Mouse (Mus musculus) midbrain, embryonic 13.5 days (tissue): ENCODE measurements around the gene Taf5l. TPM values are rescaled to one million over a fixed set of nuclear protein-coding genes. Genes with fewer than 3 reads are reported as not detected.

ENCODE experiments used
- ATAC-seq: fragments of 200-750 bp; cut with Nextera tagmentation; 2 replicates; pipeline ENCODE4 v1.8.0; 2017; ENCODE audit warnings: mild to moderate bottlenecking, moderate TSS enrichment, moderate library complexity
- H3K27ac ChIP-seq: fragments of 300-500 bp; sonication (generic); 2 replicates; pipeline ENCODE4 v1.5.1; 2015; ENCODE audit warnings: inconsistent platforms, mild to moderate bottlenecking, moderate library complexity
- H3K27me3 ChIP-seq: fragments of 300-500 bp; sonication (generic); 2 replicates; pipeline ENCODE4 v1.6.1; 2015; ENCODE audit warnings: mild to moderate bottlenecking, inconsistent platforms
- H3K36me3 ChIP-seq: fragments of 300-500 bp; sonication (generic); 2 replicates; pipeline ENCODE4 v1.6.1; 2015; ENCODE audit warnings: mild to moderate bottlenecking, inconsistent platforms
- H3K4me1 ChIP-seq: fragments of 300-500 bp; sonication (generic); replicated peaks from 2 replicates; pipeline ENCODE4 v1.6.1; 2015; ENCODE audit warnings: inconsistent platforms
- H3K4me2 ChIP-seq: fragments of 300-500 bp; sonication (generic); replicated peaks from 2 replicates; pipeline ENCODE4 v1.6.1; 2015; ENCODE audit warnings: moderate library complexity, mild to moderate bottlenecking, inconsistent platforms
- H3K4me3 ChIP-seq: fragments of 300-500 bp; sonication (generic); replicated peaks from 2 replicates; pipeline ENCODE4 v1.5.1; 2015; ENCODE audit warnings: mild to moderate bottlenecking, inconsistent platforms
- H3K9ac ChIP-seq: fragments of 300-500 bp; sonication (generic); replicated peaks from 2 replicates; pipeline ENCODE4 v1.6.1; 2015; ENCODE audit warnings: mild to moderate bottlenecking, inconsistent platforms
- H3K9me3 ChIP-seq: fragments of 300-500 bp; sonication (generic); 2 replicates; pipeline ENCODE4 v1.6.1; 2016; ENCODE audit warnings: mild to moderate bottlenecking, inconsistent platforms
- WGBS: fragments of 180-500 bp; shearing (Covaris S2); methylation state at CpG from one replicate; pipeline ENCODE4 v1.1.7; 2015; 5-methylcytosine and 5-hydroxymethylcytosine counted together
- microRNA counts: library from miRNA; unstranded; fragments of <30 nt; microRNA quantifications from one replicate; lab custom pipeline; 2016
- microRNA-seq: library from miRNA; unstranded; fragments of <30 nt; microRNA quantifications from one replicate; pipeline ENCODE4, GENCODE M21; 2016
- polyA plus RNA-seq: library from polyadenylated mRNA; unstranded; fragments of >200 nt; fragmentation: Nextera tagmentation; extraction: Ambion mirVana; gene quantifications from 2 replicates; pipeline ENCODE4 v1.2.1, GENCODE M21; 2015

The Taf5l gene
- polyA plus RNA-seq, 1 experiment from 2014 or later = 27.1 TPM

- Histone ChIP-seq H3K4me1 (peaks cover 17% of the 10 kb centered on the region), H3K36me3 (peaks cover 45% of the 10 kb centered on the region), H3K4me3 (peak overlapping the region; percentile 98), H3K4me2 (peak overlapping the region; percentile 95), H3K9ac (peak overlapping the region; percentile 79; the same call in 1 of the 2 replicates), H3K27ac (no peak overlapping the region), H3K27me3 (no peaks in the 10 kb centered on the region), H3K9me3 (no peaks in the 10 kb centered on the region)
- WGBS = 34% methylated on average over 10 of the region's 10 CpGs
- no peak for ATAC-seq
Measured at GRCm38 (mm10) chr8:123950077-123950802, 71.0 kb downstream of the Taf5l start.

DNA sequence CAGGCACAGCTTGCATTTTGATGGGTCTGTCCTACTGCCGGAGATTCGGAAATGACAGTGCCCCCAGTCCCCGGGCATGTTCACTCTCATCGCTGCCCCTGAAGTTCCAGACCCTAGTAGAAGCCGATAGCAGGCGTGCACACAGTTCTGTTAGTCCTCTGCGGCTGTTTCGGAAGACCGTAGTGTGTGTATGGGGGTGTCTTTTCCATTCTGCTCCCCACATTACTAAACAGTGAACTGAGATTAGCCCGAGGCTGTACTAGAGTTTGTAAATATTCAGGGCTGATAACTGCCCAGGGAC is 71.6 kb downstream of the Taf5l start:
- peak overlapping the region; percentile 81 for H3K27ac ChIP-seq
- peak overlapping the region; percentile 79 for H3K9ac ChIP-seq
- ATAC-seq = peak; percentile 59
- H3K9me3 ChIP-seq = no peaks in the 10 kb centered on the region
- H3K4me3 ChIP-seq = peak overlapping the region; percentile 98
- peaks cover 17% of the 10 kb centered on the region for H3K4me1 ChIP-seq
- peak overlapping the region; percentile 95 for H3K4me2 ChIP-seq
- no peaks in the 10 kb centered on the region for H3K27me3 ChIP-seq
- H3K36me3 ChIP-seq = peaks cover 46% of the 10 kb centered on the region
- WGBS = 5% methylated on average over 10 of the region's 10 CpGs

- under 1% methylated on average over 71 of the region's 77 CpGs for WGBS
- peaks cover 17% of the 10 kb centered on the region for H3K4me1 ChIP-seq
Measured at GRCm38 (mm10) chr8:123948942-123949685, 72.1 kb downstream of the Taf5l start, which contains the start of gene Nup133. Gene Nup133, minus strand, starts transcription at chr8:123949265.

More at GRCm38 (mm10) chr8:123948942-123949685, 72.1 kb downstream of the Taf5l start, which contains the start of gene Nup133:
- H3K27ac ChIP-seq = peak within 1 kb of the TSS; percentile 81
- H3K4me3 ChIP-seq = peak within 1 kb of the TSS; percentile 98
- H3K27me3 ChIP-seq = no peaks in the 10 kb centered on the region
- H3K4me2 ChIP-seq = peak within 1 kb of the TSS; percentile 95
- ATAC-seq = peak; percentile 88
- peaks cover 44% of the 10 kb centered on the region for H3K36me3 ChIP-seq
- H3K9ac ChIP-seq = peak within 1 kb of the TSS; percentile 80
- H3K9me3 ChIP-seq = no peaks in the 10 kb centered on the region

MicroRNAs within 50 kb of the gene (microRNA counts, 519-probe panel; counts per million panel counts)
- 110 counts per million, percentile 56 among the panel's probes with 10 or more counts for microRNA mmu-miR-1967 (lab: Ali Mortazavi, UCI)

Small RNAs within 50 kb of the gene (microRNA-seq; reads per million reads assigned to microRNA genes)
- gene Mir1967 = not detected

Other genes with a start within 250 kb of the Taf5l start
- gene Rab4a, start 215.4 kb downstream of the Taf5l start, polyA plus RNA-seq = 64.0 and 65.7 TPM in 2 replicates
- gene Ccsap, start 161.2 kb downstream of the Taf5l start, polyA plus RNA-seq = 4.0 and 5.1 TPM in 2 replicates
- gene Acta1, start 126.6 kb downstream of the Taf5l start, polyA plus RNA-seq = 2.3 and 3.1 TPM in 2 replicates
- 32.2 and 32.9 TPM in 2 replicates for gene Nup133, start 72.1 kb downstream of the Taf5l start, polyA plus RNA-seq
- gene Abcb10, start 38.3 kb downstream of the Taf5l start, polyA plus RNA-seq = 10.5 and 12.2 TPM in 2 replicates
- 3.1 and 3.4 TPM in 2 replicates for gene Urb2, start 111 bp upstream of the Taf5l start, polyA plus RNA-seq
- gene Galnt2, start 210.0 kb upstream of the Taf5l start, polyA plus RNA-seq = 47.2 and 53.5 TPM in 2 replicates